ENCODE assay signal across 8 mouse cellular contexts in genomic region chr7:143180761-143181160, GRCm38 (mm10).
A peak's percentile ranks its signal among the peaks of the same experiment; 100 is the strongest.
DNase-seq lines count a peak whose midpoint lies in the region; ATAC-seq and TF ChIP-seq lines count a peak whose summit lies in the region.

No protein-coding gene starts in this region.

- no peaks in the 10 kb centered on the region for H3K36me3 ChIP-seq in hindbrain, embryonic 16.5 days (ENCODE audit: control insufficient read depth, insufficient read depth, low read length)
- H3K36me3 ChIP-seq in liver, postnatal 0 days (replicated peaks; ENCODE audit: insufficient read depth, low read length), result no peaks in the 10 kb centered on the region

- no peak for TF ChIP-seq EP300 in liver, postnatal 0 days (IDR thresholded peaks at IDR 0.05; ENCODE audit: low read depth)

- ATAC-seq in hindbrain, embryonic 16.5 days, result peak; percentile 72
- ATAC-seq in liver, postnatal 0 days, result peak; percentile 51

- DNase-seq in left cerebral cortex, postnatal 10 days (ENCODE audit: extremely low spot score in 1 of 2, low spot score in 2 of 2), result peak; percentile 11 to 79
- DNase-seq in left cerebral cortex, adult 11 months (ENCODE audit: low spot score), result no peak
- peak; percentile 10 for DNase-seq in adipocyte (ENCODE audit: low spot score)
- DNase-seq in gastrocnemius, postnatal 14 days, result peak; percentile 64
- peak; percentile 62 for DNase-seq in liver, postnatal 0 days
- peak; percentile 71 for DNase-seq in testis, postnatal 10 days (ENCODE audit: low spot score)
- no peak for DNase-seq in yolk sac, embryonic 10.5 days (ENCODE audit: low spot score)

- no peak overlapping the region for H3K27ac ChIP-seq in hindbrain, embryonic 16.5 days (ENCODE audit: low read depth, low read length)
- H3K27ac ChIP-seq in liver, postnatal 0 days (ENCODE audit: low read depth), result no peak overlapping the region

- no peak overlapping the region for H3K4me2 ChIP-seq in hindbrain, embryonic 16.5 days (ENCODE audit: low read length)
- no peak overlapping the region for H3K4me2 ChIP-seq in liver, postnatal 0 days (ENCODE audit: low read depth, low read length)

- H3K4me1 ChIP-seq in hindbrain, embryonic 16.5 days (ENCODE audit: control insufficient read depth, insufficient read depth, low read depth, low read length), result no peaks in the 10 kb centered on the region
- peaks cover 17% of the 10 kb centered on the region for H3K4me1 ChIP-seq in liver, postnatal 0 days (ENCODE audit: insufficient read depth)

- intact Hi-C loops in left cerebral cortex, postnatal 10 days (cut with DNase I), result no loop called here
- intact Hi-C loops in gastrocnemius, postnatal 14 days (cut with DNase I; ENCODE audit: low total_unique reads), result no loop called here

- 38% methylated on average over 3 of the region's 3 CpGs for WGBS in hindbrain, embryonic 16.5 days
- 17% methylated on average over 3 of the region's 3 CpGs for WGBS in liver, postnatal 0 days (ENCODE audit: insufficient replicate concordance)

- H3K27me3 ChIP-seq in hindbrain, embryonic 16.5 days (replicated peaks; ENCODE audit: control insufficient read depth, insufficient read depth, low read length), result no peaks in the 10 kb centered on the region
- H3K27me3 ChIP-seq in liver, postnatal 0 days (ENCODE audit: insufficient read depth, low read length), result no peaks in the 10 kb centered on the region

- H3K4me3 ChIP-seq in hindbrain, embryonic 16.5 days (ENCODE audit: low read length), result no peak overlapping the region
- no peak overlapping the region for H3K4me3 ChIP-seq in liver, postnatal 0 days (ENCODE audit: low read depth, low read length)

- H3K9ac ChIP-seq in hindbrain, embryonic 16.5 days (ENCODE audit: low read depth, low read length), result no peak overlapping the region
- no peak overlapping the region for H3K9ac ChIP-seq in liver, postnatal 0 days (replicated peaks)

- no peak for TF ChIP-seq CTCF in liver, postnatal 0 days (IDR thresholded peaks at IDR 0.05; ENCODE audit: low read depth)

- H3K9me3 ChIP-seq in hindbrain, embryonic 16.5 days (ENCODE audit: control insufficient read depth, low read length), result no peaks in the 10 kb centered on the region
- no peaks in the 10 kb centered on the region for H3K9me3 ChIP-seq in liver, postnatal 0 days (ENCODE audit: low read length)

Comparison
In these comparisons a context has a peak if more than half of its experiments do, and no peak if none do; other contexts are left out.
1. DNase-seq: peak in left cerebral cortex, postnatal 10 days (2 of 2), adipocyte (single experiment), gastrocnemius, postnatal 14 days (single experiment), liver, postnatal 0 days (single experiment) and testis, postnatal 10 days (single experiment); none in left cerebral cortex, adult 11 months (single experiment) and yolk sac, embryonic 10.5 days (single experiment).